Mouse (Mus musculus): ENCODE data around the gene Lypd4. TPM values are rescaled to one million over a fixed set of nuclear protein-coding genes. Genes with fewer than 3 reads are reported as not detected.
"Not testable (repeated sequence)": the region's sequence is repeated elsewhere in the genome, so short reads cannot be mapped to it uniquely, and the experiment has no call there.

The Lypd4 gene
- polyA plus RNA-seq, 1 experiment from 2014 or later: 0.29 TPM

GRCm38 (mm10) chr7:24902630-24903443, 33.1 kb upstream of the Lypd4 start, which contains the start of gene Arhgef1:
TSS of gene Arhgef1 (plus strand) at chr7:24902912.
- peak within 1 kb of the TSS; percentile 62 for H3K27ac ChIP-seq (ENCODE audit: low read depth, low read length)
- no peak for ATAC-seq
- H3K4me3 ChIP-seq (ENCODE audit: low read length): peak within 1 kb of the TSS; percentile 62
- peaks cover 13% of the 10 kb centered on the region for H3K4me1 ChIP-seq (ENCODE audit: control insufficient read depth, insufficient read depth, low read depth, low read length)
- H3K4me2 ChIP-seq (ENCODE audit: low read length): peak within 1 kb of the TSS; percentile 79
- H3K9ac ChIP-seq (ENCODE audit: low read depth, low read length): peak within 1 kb of the TSS; percentile 80
- H3K9me3 ChIP-seq (ENCODE audit: control insufficient read depth, low read length): no peaks in the 10 kb centered on the region
- no peaks in the 10 kb centered on the region for H3K36me3 ChIP-seq (ENCODE audit: control insufficient read depth, insufficient read depth, low read length)
- no peaks in the 10 kb centered on the region for H3K27me3 ChIP-seq (replicated peaks; ENCODE audit: control insufficient read depth, insufficient read depth, low read length)
- WGBS: 8% methylated on average over 48 of the region's 68 CpGs

DNA sequence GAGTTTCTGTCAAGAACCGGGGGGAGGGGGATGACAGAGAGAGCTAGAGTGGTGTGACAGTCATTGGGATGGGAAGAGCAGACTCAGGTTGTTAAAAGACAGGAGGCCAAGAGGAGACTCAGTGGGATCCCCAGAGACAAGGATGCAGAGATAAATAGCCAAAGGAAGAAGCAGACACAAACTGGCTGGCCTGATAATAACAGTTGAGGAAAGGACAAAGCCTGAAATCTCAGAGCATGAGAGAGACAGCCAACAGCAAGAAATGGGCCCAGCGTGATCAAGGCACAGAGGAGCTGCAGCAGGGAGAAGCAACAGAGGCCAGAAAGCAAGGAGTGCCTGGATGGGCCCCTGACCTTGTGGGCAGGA, 32.5 kb upstream of the Lypd4 start:
- no peaks in the 10 kb centered on the region for H3K27me3 ChIP-seq (replicated peaks; ENCODE audit: control insufficient read depth, insufficient read depth, low read length)
- WGBS: 59% methylated on average over 2 of the region's 2 CpGs
- no peaks in the 10 kb centered on the region for H3K9me3 ChIP-seq (ENCODE audit: control insufficient read depth, low read length)
- peak overlapping the region; percentile 62 for H3K4me3 ChIP-seq (ENCODE audit: low read length)
- peak overlapping the region; percentile 5; the same call in 1 of the 2 replicates for H3K9ac ChIP-seq (ENCODE audit: low read depth, low read length)
- H3K4me1 ChIP-seq (ENCODE audit: control insufficient read depth, insufficient read depth, low read depth, low read length): peaks cover 13% of the 10 kb centered on the region
- ATAC-seq: no peak
- H3K36me3 ChIP-seq (ENCODE audit: control insufficient read depth, insufficient read depth, low read length): no peaks in the 10 kb centered on the region
- peak overlapping the region; percentile 79 for H3K4me2 ChIP-seq (ENCODE audit: low read length)
- peak overlapping the region; percentile 18; the same call in 1 of the 2 replicates for H3K27ac ChIP-seq (ENCODE audit: low read depth, low read length)

GRCm38 (mm10) chr7:24901842-24902241, 32.1 kb upstream of the Lypd4 start:
- no peak overlapping the region for H3K27ac ChIP-seq (ENCODE audit: low read depth, low read length)
- peaks cover 13% of the 10 kb centered on the region for H3K4me1 ChIP-seq (ENCODE audit: control insufficient read depth, insufficient read depth, low read depth, low read length)
- no peaks in the 10 kb centered on the region for H3K36me3 ChIP-seq (ENCODE audit: control insufficient read depth, insufficient read depth, low read length)
- no peak for ATAC-seq
- H3K9ac ChIP-seq (ENCODE audit: low read depth, low read length): no peak overlapping the region
- no peaks in the 10 kb centered on the region for H3K27me3 ChIP-seq (replicated peaks; ENCODE audit: control insufficient read depth, insufficient read depth, low read length)
- H3K4me2 ChIP-seq (ENCODE audit: low read length): no peak overlapping the region
- WGBS: 84% methylated on average over 1 of the region's 1 CpGs
- H3K4me3 ChIP-seq (ENCODE audit: low read length): no peak overlapping the region
- no peaks in the 10 kb centered on the region for H3K9me3 ChIP-seq (ENCODE audit: control insufficient read depth, low read length)

- Histone ChIP-seq H3K4me3 (ENCODE audit: low read length) (no peak overlapping the region), H3K4me1 (ENCODE audit: control insufficient read depth, insufficient read depth, low read depth, low read length) (peaks cover 13% of the 10 kb centered on the region), H3K27me3 (replicated peaks; ENCODE audit: control insufficient read depth, insufficient read depth, low read length) (no peaks in the 10 kb centered on the region), H3K36me3 (ENCODE audit: control insufficient read depth, insufficient read depth, low read length) (no peaks in the 10 kb centered on the region), H3K27ac (ENCODE audit: low read depth, low read length) (no peak overlapping the region), H3K4me2 (ENCODE audit: low read length) (no peak overlapping the region), H3K9me3 (ENCODE audit: control insufficient read depth, low read length) (no peaks in the 10 kb centered on the region), H3K9ac (ENCODE audit: low read depth, low read length) (no peak overlapping the region)
- no peak for ATAC-seq
- 73% methylated on average over 6 of the region's 6 CpGs for WGBS
Observed at GRCm38 (mm10) chr7:24901114-24901513, 31.4 kb upstream of the Lypd4 start.

GRCm38 (mm10) chr7:24897959-24898358, 28.2 kb upstream of the Lypd4 start:
- Histone ChIP-seq H3K9ac (ENCODE audit: low read depth, low read length) (no peak overlapping the region), H3K4me3 (ENCODE audit: low read length) (no peak overlapping the region), H3K4me2 (ENCODE audit: low read length) (no peak overlapping the region), H3K27me3 (replicated peaks; ENCODE audit: control insufficient read depth, insufficient read depth, low read length) (no peaks in the 10 kb centered on the region), H3K4me1 (ENCODE audit: control insufficient read depth, insufficient read depth, low read depth, low read length) (no peaks in the 10 kb centered on the region), H3K27ac (ENCODE audit: low read depth, low read length) (no peak overlapping the region), H3K9me3 (ENCODE audit: control insufficient read depth, low read length) (no peaks in the 10 kb centered on the region), H3K36me3 (ENCODE audit: control insufficient read depth, insufficient read depth, low read length) (no peaks in the 10 kb centered on the region)
- 74% methylated on average over 5 of the region's 5 CpGs for WGBS
- ATAC-seq: no peak

- no peak for ATAC-seq
- H3K27ac ChIP-seq (ENCODE audit: low read depth, low read length): no peak within 1 kb of the TSS
- H3K4me1 ChIP-seq (ENCODE audit: control insufficient read depth, insufficient read depth, low read depth, low read length): no peaks in the 10 kb centered on the region
Observed at GRCm38 (mm10) chr7:24897224-24897623, 27.5 kb upstream of the Lypd4 start, which contains the start of gene Cd79a. TSS of gene Cd79a (plus strand) at chr7:24897381.

DNA sequence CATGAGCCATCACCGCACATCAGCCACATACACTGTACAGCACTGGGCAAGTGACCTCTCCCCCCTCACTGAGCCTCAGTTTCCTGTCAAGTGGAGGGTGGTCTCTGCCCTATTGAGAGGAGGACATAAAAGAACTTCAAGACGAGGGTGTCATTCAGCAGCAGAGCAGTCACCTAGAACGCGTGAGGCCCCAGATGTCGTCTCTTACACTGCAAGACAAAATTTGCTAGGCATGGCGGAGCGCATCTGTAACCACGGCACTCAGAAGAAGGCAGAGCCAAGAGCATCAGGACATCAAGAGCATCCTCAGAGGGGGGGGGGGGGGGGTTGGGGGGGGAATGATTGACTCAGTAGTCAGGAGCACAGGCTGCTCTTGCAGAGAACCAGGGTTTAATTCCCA, 26.5 kb upstream of the Lypd4 start:
- no peaks in the 10 kb centered on the region for H3K9me3 ChIP-seq (ENCODE audit: control insufficient read depth, low read length)
- WGBS: 62% methylated on average over 8 of the region's 8 CpGs
- H3K27ac ChIP-seq (ENCODE audit: low read depth, low read length): no peak overlapping the region
- H3K4me3 ChIP-seq (ENCODE audit: low read length): no peak overlapping the region
- no peaks in the 10 kb centered on the region for H3K36me3 ChIP-seq (ENCODE audit: control insufficient read depth, insufficient read depth, low read length)
- no peak for ATAC-seq
- no peaks in the 10 kb centered on the region for H3K4me1 ChIP-seq (ENCODE audit: control insufficient read depth, insufficient read depth, low read depth, low read length)
- H3K27me3 ChIP-seq (replicated peaks; ENCODE audit: control insufficient read depth, insufficient read depth, low read length): no peaks in the 10 kb centered on the region
- H3K9ac ChIP-seq (ENCODE audit: low read depth, low read length): no peak overlapping the region
- no peak overlapping the region for H3K4me2 ChIP-seq (ENCODE audit: low read length)

More at GRCm38 (mm10) chr7:24897224-24897623, 27.5 kb upstream of the Lypd4 start, which contains the start of gene Cd79a:
- H3K36me3 ChIP-seq (ENCODE audit: control insufficient read depth, insufficient read depth, low read length): no peaks in the 10 kb centered on the region
- no peaks in the 10 kb centered on the region for H3K27me3 ChIP-seq (replicated peaks; ENCODE audit: control insufficient read depth, insufficient read depth, low read length)
- no peak within 1 kb of the TSS for H3K9ac ChIP-seq (ENCODE audit: low read depth, low read length)
- 79% methylated on average over 12 of the region's 12 CpGs for WGBS
- no peak within 1 kb of the TSS for H3K4me2 ChIP-seq (ENCODE audit: low read length)
- H3K4me3 ChIP-seq (ENCODE audit: low read length): no peak within 1 kb of the TSS
- no peaks in the 10 kb centered on the region for H3K9me3 ChIP-seq (ENCODE audit: control insufficient read depth, low read length)

- not testable (repeated sequence) for H3K4me2 ChIP-seq (ENCODE audit: low read length); H3K27me3 ChIP-seq (replicated peaks; ENCODE audit: control insufficient read depth, insufficient read depth, low read length); H3K4me1 ChIP-seq (ENCODE audit: control insufficient read depth, insufficient read depth, low read depth, low read length); H3K27ac ChIP-seq (ENCODE audit: low read depth, low read length); H3K36me3 ChIP-seq (ENCODE audit: control insufficient read depth, insufficient read depth, low read length); H3K4me3 ChIP-seq (ENCODE audit: low read length); ATAC-seq; H3K9ac ChIP-seq (ENCODE audit: low read depth, low read length); H3K9me3 ChIP-seq (ENCODE audit: control insufficient read depth, low read length)
- 99% methylated on average over 2 of the region's 2 CpGs for WGBS
Observed at GRCm38 (mm10) chr7:24895749-24896148, 26.0 kb upstream of the Lypd4 start.

GRCm38 (mm10) chr7:24892125-24892583, 22.4 kb upstream of the Lypd4 start:
- Histone ChIP-seq H3K27ac (ENCODE audit: low read depth, low read length) (no peak overlapping the region), H3K9me3 (ENCODE audit: control insufficient read depth, low read length) (no peaks in the 10 kb centered on the region), H3K36me3 (ENCODE audit: control insufficient read depth, insufficient read depth, low read length) (peaks cover 31% of the 10 kb centered on the region), H3K4me1 (ENCODE audit: control insufficient read depth, insufficient read depth, low read depth, low read length) (peaks cover 5% of the 10 kb centered on the region), H3K4me2 (ENCODE audit: low read length) (no peak overlapping the region), H3K4me3 (ENCODE audit: low read length) (no peak overlapping the region), H3K9ac (ENCODE audit: low read depth, low read length) (no peak overlapping the region), H3K27me3 (replicated peaks; ENCODE audit: control insufficient read depth, insufficient read depth, low read length) (no peaks in the 10 kb centered on the region)
- WGBS: 67% methylated on average over 2 of the region's 2 CpGs
- ATAC-seq: no peak
